Mouse (Mus musculus): ENCODE results near the gene Cracr2b. TPM values are rescaled to one million over a fixed set of nuclear protein-coding genes. Genes with fewer than 3 reads are reported as not detected.

Gene Cracr2b
- polyA plus RNA-seq, 1 experiment from 2014 or later, result 15.1 TPM

DNA sequence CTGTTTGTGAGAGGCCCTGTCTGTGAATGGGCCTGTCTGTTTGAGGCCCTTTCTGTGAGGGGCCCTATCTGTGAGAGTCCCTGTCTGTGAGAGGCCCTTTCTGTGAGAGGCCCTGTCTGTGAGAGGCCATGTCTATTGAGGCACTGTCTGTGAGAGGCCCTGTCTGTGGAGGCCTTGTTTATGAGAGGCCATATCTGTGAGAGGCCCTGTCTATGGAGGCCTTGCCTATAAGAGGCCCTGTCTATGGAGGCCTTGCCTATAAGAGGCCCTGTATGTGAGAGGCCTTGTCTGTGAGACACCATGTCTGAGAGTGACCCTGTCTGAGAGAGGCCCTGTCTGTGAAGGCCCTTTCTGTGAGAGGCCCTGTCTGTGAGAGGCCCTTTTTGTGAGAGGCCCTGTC, 47.3 kb downstream of the Cracr2b start:
- Histone ChIP-seq H3K36me3 (ENCODE audit: insufficient read depth) (peaks cover 7% of the 10 kb centered on the region; the same call in 1 of the 2 replicates), H3K4me2 (no peak overlapping the region), H3K4me1 (ENCODE audit: insufficient read depth) (no peaks in the 10 kb centered on the region), H3K9ac (no peak overlapping the region), H3K9me3 (ENCODE audit: low read depth, low read length) (no peaks in the 10 kb centered on the region), H3K27me3 (ENCODE audit: insufficient read depth, low read length) (no peaks in the 10 kb centered on the region), H3K4me3 (ENCODE audit: low read depth, low read length) (no peak overlapping the region; the same call in 1 of the 2 replicates), H3K27ac (ENCODE audit: low read depth) (peak overlapping the region; percentile 6; the same call in 1 of the 2 replicates)
- peak; percentile 44; the same call in 1 of the 2 replicates for ATAC-seq (ENCODE audit: insufficient read depth)
- DNase-seq, result no peak
- TF ChIP-seq CTCF (IDR thresholded peaks at IDR 0.05; ENCODE audit: low read depth), result no peak

DNA sequence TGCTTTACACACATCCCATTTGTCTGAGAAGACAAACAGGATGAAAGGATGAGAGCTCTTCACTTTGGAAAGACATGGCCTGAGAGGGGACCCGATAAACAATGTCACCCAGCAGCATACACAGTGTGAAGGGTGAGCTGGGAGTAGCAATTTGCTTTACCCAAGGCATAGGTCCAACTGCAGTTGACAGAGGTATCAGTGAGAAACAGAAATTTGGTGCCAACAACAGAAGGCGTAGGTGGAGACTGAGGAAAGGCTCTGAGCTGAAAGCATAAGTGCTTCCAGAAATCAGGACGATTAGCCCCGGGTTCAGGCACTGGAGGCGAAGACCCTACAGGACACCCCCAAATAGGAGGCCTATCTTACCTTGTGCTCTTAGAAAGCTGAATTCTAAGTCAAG, 49.3 kb downstream of the Cracr2b start:
- no peak for DNase-seq
- Histone ChIP-seq H3K27me3 (ENCODE audit: insufficient read depth, low read length) (no peaks in the 10 kb centered on the region), H3K27ac (ENCODE audit: low read depth) (no peak overlapping the region), H3K4me3 (ENCODE audit: low read depth, low read length) (no peak overlapping the region), H3K9me3 (ENCODE audit: low read depth, low read length) (no peaks in the 10 kb centered on the region), H3K36me3 (ENCODE audit: insufficient read depth) (peaks cover 12% of the 10 kb centered on the region), H3K9ac (no peak overlapping the region), H3K4me2 (no peak overlapping the region), H3K4me1 (ENCODE audit: insufficient read depth) (no peaks in the 10 kb centered on the region)
- TF ChIP-seq CTCF (IDR thresholded peaks at IDR 0.05; ENCODE audit: low read depth), result no peak
- no peak for ATAC-seq (ENCODE audit: insufficient read depth)
- WGBS, result 87% methylated on average over 5 of the region's 5 CpGs

DNA sequence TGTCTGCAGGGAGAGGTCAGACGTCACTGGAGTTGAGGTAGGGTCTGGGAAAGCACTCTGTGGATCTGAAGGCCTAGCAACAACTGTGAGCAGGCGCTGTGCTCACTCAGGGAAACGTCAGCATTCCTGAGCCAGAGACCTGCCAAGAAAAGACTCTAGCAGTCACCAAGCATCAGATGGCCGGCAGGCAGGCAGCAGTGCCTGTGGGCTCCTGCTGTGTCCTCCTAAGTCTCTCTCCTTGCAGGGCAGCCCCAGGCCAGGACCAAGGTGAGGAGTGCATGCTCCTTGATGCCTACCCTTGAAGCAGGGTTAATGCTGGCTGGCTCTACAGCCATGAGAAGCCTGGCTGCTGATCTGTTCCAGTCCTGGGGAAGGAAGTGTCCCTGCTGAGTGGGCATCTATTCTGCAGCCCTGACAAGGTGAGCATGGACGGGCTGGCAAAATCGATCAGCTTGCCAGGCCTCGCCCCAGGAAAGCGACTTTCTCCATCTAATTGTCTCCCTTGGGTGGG, 49.8 kb downstream of the Cracr2b start:
- Histone ChIP-seq H3K36me3 (ENCODE audit: insufficient read depth) (peaks cover 12% of the 10 kb centered on the region), H3K27ac (ENCODE audit: low read depth) (no peak overlapping the region), H3K4me1 (ENCODE audit: insufficient read depth) (no peaks in the 10 kb centered on the region), H3K27me3 (ENCODE audit: insufficient read depth, low read length) (no peaks in the 10 kb centered on the region), H3K9ac (no peak overlapping the region), H3K4me3 (ENCODE audit: low read depth, low read length) (no peak overlapping the region), H3K9me3 (ENCODE audit: low read depth, low read length) (no peaks in the 10 kb centered on the region), H3K4me2 (no peak overlapping the region)
- ATAC-seq (ENCODE audit: insufficient read depth) (no peak), DNase-seq (no peak)
- no peak for TF ChIP-seq CTCF (IDR thresholded peaks at IDR 0.05; ENCODE audit: low read depth)
- 68% methylated on average over 8 of the region's 8 CpGs for WGBS

Other genes with a start within 250 kb of the Cracr2b start
- 0.74 and 1.4 TPM in 2 replicates for gene Lmntd2, start 247.0 kb upstream of the Cracr2b start, polyA plus RNA-seq (2014; fragmentation: Nextera tagmentation; extraction: Ambion mirVana)
- gene Rassf7, start 245.2 kb upstream of the Cracr2b start, polyA plus RNA-seq (2014; fragmentation: Nextera tagmentation; extraction: Ambion mirVana), result 38.9 and 41.1 TPM in 2 replicates
- gene Phrf1, start 232.3 kb upstream of the Cracr2b start, polyA plus RNA-seq (2014; fragmentation: Nextera tagmentation; extraction: Ambion mirVana), result 80.7 and 85.4 TPM in 2 replicates
- 1.0 and 1.9 TPM in 2 replicates for gene Irf7, start 194.6 kb upstream of the Cracr2b start, polyA plus RNA-seq (2014; fragmentation: Nextera tagmentation; extraction: Ambion mirVana)
- not detected in 2 replicates for gene Cdhr5, start 184.3 kb upstream of the Cracr2b start, polyA plus RNA-seq (2014; fragmentation: Nextera tagmentation; extraction: Ambion mirVana)
- 2.2 and 5.1 TPM in 2 replicates for gene Sct, start 182.0 kb upstream of the Cracr2b start, polyA plus RNA-seq (2014; fragmentation: Nextera tagmentation; extraction: Ambion mirVana)
- gene Drd4, start 169.1 kb upstream of the Cracr2b start, polyA plus RNA-seq (2014; fragmentation: Nextera tagmentation; extraction: Ambion mirVana), result 1.0 and 1.4 TPM in 2 replicates
- 69.8 and 74.2 TPM in 2 replicates for gene Deaf1, start 133.4 kb upstream of the Cracr2b start, polyA plus RNA-seq (2014; fragmentation: Nextera tagmentation; extraction: Ambion mirVana)
- 28.8 and 30.3 TPM in 2 replicates for gene Tmem80, start 133.4 kb upstream of the Cracr2b start, polyA plus RNA-seq (2014; fragmentation: Nextera tagmentation; extraction: Ambion mirVana)
- gene Eps8l2, start 122.2 kb upstream of the Cracr2b start, polyA plus RNA-seq (2014; fragmentation: Nextera tagmentation; extraction: Ambion mirVana), result 20.0 and 22.4 TPM in 2 replicates
- gene Taldo1, start 68.9 kb upstream of the Cracr2b start, polyA plus RNA-seq (2014; fragmentation: Nextera tagmentation; extraction: Ambion mirVana), result 241 and 257 TPM in 2 replicates
- 48.5 and 49.1 TPM in 2 replicates for gene Gatd1, start 47.0 kb upstream of the Cracr2b start, polyA plus RNA-seq (2014; fragmentation: Nextera tagmentation; extraction: Ambion mirVana)
- not detected in 2 replicates for gene Cend1, start 31.6 kb upstream of the Cracr2b start, polyA plus RNA-seq (2014; fragmentation: Nextera tagmentation; extraction: Ambion mirVana)
- 27.6 and 30.1 TPM in 2 replicates for gene Slc25a22, start 23.2 kb upstream of the Cracr2b start, polyA plus RNA-seq (2014; fragmentation: Nextera tagmentation; extraction: Ambion mirVana)
- 12.6 and 14.2 TPM in 2 replicates for gene Pidd1, start 17.1 kb upstream of the Cracr2b start, polyA plus RNA-seq (2014; fragmentation: Nextera tagmentation; extraction: Ambion mirVana)
- gene Rplp2, start 13.7 kb upstream of the Cracr2b start, polyA plus RNA-seq (2014; fragmentation: Nextera tagmentation; extraction: Ambion mirVana), result 1,415 and 1,470 TPM in 2 replicates
- gene Pnpla2, start 5.9 kb upstream of the Cracr2b start, polyA plus RNA-seq (2014; fragmentation: Nextera tagmentation; extraction: Ambion mirVana), result 26.1 and 26.3 TPM in 2 replicates
- gene Cd151, start 6.3 kb downstream of the Cracr2b start, polyA plus RNA-seq (2014; fragmentation: Nextera tagmentation; extraction: Ambion mirVana), result 69.8 and 79.1 TPM in 2 replicates
- gene Polr2l, start 14.0 kb downstream of the Cracr2b start, polyA plus RNA-seq (2014; fragmentation: Nextera tagmentation; extraction: Ambion mirVana), result 71.2 and 74.3 TPM in 2 replicates
- 95.5 and 100.0 TPM in 2 replicates for gene Tspan4, start 14.1 kb downstream of the Cracr2b start, polyA plus RNA-seq (2014; fragmentation: Nextera tagmentation; extraction: Ambion mirVana)
- 33.0 and 35.9 TPM in 2 replicates for gene Chid1, start 78.8 kb downstream of the Cracr2b start, polyA plus RNA-seq (2014; fragmentation: Nextera tagmentation; extraction: Ambion mirVana)
- 63.1 and 67.6 TPM in 2 replicates for gene Ap2a2, start 101.1 kb downstream of the Cracr2b start, polyA plus RNA-seq (2014; fragmentation: Nextera tagmentation; extraction: Ambion mirVana)
- 0.18 and 0.32 TPM in 2 replicates for gene Muc6, start 194.2 kb downstream of the Cracr2b start, polyA plus RNA-seq (2014; fragmentation: Nextera tagmentation; extraction: Ambion mirVana)
- 0.09 TPM in 1 of 2 replicates, not detected in the other for gene Muc2, start 229.2 kb downstream of the Cracr2b start, polyA plus RNA-seq (2014; fragmentation: Nextera tagmentation; extraction: Ambion mirVana)

All from lung, embryonic 14.5 days (tissue).